Comparison of ENCODE assay signal across 8 mouse cellular contexts in the genomic region with DNA sequence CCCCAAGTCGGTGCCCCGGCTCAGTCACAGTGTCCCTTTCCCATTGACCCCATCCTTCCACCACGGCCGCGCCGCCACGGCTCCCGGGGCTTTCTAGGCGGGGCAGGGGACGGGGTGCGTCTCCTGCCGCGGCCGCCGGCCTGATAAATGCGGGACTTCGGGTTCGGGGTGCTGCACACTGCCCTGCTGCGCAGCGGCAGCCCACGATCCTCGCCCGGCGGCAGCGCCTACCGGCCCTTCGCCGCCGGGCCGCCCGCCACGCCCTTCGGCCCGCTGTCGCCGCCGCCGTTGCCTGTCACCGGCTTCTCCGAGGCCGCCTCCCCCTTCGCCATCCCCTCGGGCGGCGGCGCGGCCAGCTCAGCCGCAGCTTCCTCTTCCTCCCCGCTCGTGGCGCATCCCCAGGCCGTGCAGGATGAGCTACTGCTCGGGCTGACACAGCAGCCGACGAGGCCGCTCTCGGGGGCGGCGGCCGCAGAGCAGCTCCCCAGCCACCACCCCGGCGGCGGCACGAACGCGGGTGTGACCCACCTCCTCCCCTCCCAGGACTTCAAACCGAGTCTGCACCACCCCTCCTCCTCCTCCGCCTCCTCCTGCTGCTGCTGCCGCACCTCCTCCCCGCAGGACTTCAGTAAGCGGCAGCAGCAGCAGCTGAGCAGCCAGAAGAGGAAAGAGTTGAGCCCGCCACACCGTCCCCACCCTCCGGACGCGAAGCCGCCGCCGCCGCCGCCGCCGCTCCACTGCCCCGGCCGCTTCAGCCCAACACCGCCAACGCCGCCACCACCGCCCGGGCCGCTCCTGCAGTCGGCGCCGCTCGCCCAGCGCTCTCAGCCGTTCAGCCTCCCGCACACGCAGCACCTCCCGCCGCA. TPM values are rescaled to one million over a fixed set of nuclear protein-coding genes. Genes with fewer than 3 reads are reported as not detected.
DNase-seq lines count a peak whose midpoint lies in the region; ATAC-seq and TF ChIP-seq lines count a peak whose summit lies in the region.

No protein-coding gene starts in this region.

- H3K9ac ChIP-seq in embryonic facial prominence, embryonic 14.5 days (ENCODE audit: low read depth, low read length) = peak overlapping the region; percentile 86
- peak overlapping the region; percentile 100 for H3K9ac ChIP-seq in heart, adult 2 months (ENCODE audit: low read depth, low read length)
- peak overlapping the region; percentile 81 for H3K9ac ChIP-seq in limb, embryonic 14.5 days (ENCODE audit: low read depth, low read length, severe bottlenecking)
- peak overlapping the region; percentile 98 for H3K9ac ChIP-seq in midbrain, postnatal 0 days (replicated peaks; ENCODE audit: low read length, poor library complexity, severe bottlenecking)

- peaks cover 8% of the 10 kb centered on the region for H3K4me1 ChIP-seq in embryonic facial prominence, embryonic 14.5 days (ENCODE audit: control insufficient read depth, insufficient read depth, low read length)
- H3K4me1 ChIP-seq in heart, adult 2 months (ENCODE audit: control insufficient read depth, insufficient read depth, low read length) = peaks cover 1% of the 10 kb centered on the region
- peaks cover 9% of the 10 kb centered on the region; the same call in 1 of the 2 replicates for H3K4me1 ChIP-seq in limb, embryonic 14.5 days (ENCODE audit: control insufficient read depth, insufficient read depth, low read length)
- H3K4me1 ChIP-seq in midbrain, postnatal 0 days (ENCODE audit: insufficient read depth, low read length) = no peaks in the 10 kb centered on the region

- H3K4me2 ChIP-seq in embryonic facial prominence, embryonic 14.5 days (ENCODE audit: low read depth, low read length) = peak overlapping the region; percentile 95
- H3K4me2 ChIP-seq in limb, embryonic 14.5 days (replicated peaks; ENCODE audit: low read depth, low read length, severe bottlenecking) = peak overlapping the region; percentile 94
- peak overlapping the region; percentile 81 for H3K4me2 ChIP-seq in midbrain, postnatal 0 days (ENCODE audit: low read depth, low read length, poor library complexity, severe bottlenecking)

- peaks cover 13% of the 10 kb centered on the region; the same call in 1 of the 2 replicates for H3K27me3 ChIP-seq in embryonic facial prominence, embryonic 14.5 days (replicated peaks; ENCODE audit: control insufficient read depth, insufficient read depth, low read length)
- no peaks in the 10 kb centered on the region for H3K27me3 ChIP-seq in heart, adult 2 months (ENCODE audit: control insufficient read depth, insufficient read depth, low read length)
- H3K27me3 ChIP-seq in limb, embryonic 14.5 days (ENCODE audit: control insufficient read depth, insufficient read depth, low read length) = 0 out of 2 replicates have a peak, but pooled peaks cover 3% of the 10 kb centered on the region
- no peaks in the 10 kb centered on the region for H3K27me3 ChIP-seq in midbrain, postnatal 0 days (ENCODE audit: insufficient read depth, low read length)

- ATAC-seq in embryonic facial prominence, embryonic 14.5 days (ENCODE audit: low read depth) = peak; percentile 56
- ATAC-seq in limb, embryonic 14.5 days (ENCODE audit: low FRiP score, low read depth) = peak; percentile 53
- peak; percentile 72 for ATAC-seq in midbrain, postnatal 0 days (ENCODE audit: low FRiP score)

- 0 out of 2 replicates have a peak, but pooled peaks have one; percentile 6 for TF ChIP-seq EP300 in heart, adult 2 months (IDR thresholded peaks at IDR 0.05; ENCODE audit: insufficient read depth, low read depth, low read length)

- intact Hi-C loops in heart, adult 2 months (cut with DNase I) = loop anchor here (2.0 to 10.0 kb wide), 7 partner anchors 121 to 819 kb away; a partner anchor contains a TSS

- no peaks in the 10 kb centered on the region; the same call in 1 of the 2 replicates for H3K79me2 ChIP-seq in heart, adult 2 months (replicated peaks; ENCODE audit: control insufficient read depth, insufficient read depth, low read length)

- 0% methylated on average over 24 of the region's 101 CpGs for WGBS in embryonic facial prominence, embryonic 14.5 days
- WGBS in heart, adult 2 months = under 1% methylated on average over 81 of the region's 101 CpGs
- WGBS in limb, embryonic 14.5 days = 1% methylated on average over 15 of the region's 101 CpGs
- 1% methylated on average over 63 of the region's 101 CpGs for WGBS in midbrain, postnatal 0 days

- no peaks in the 10 kb centered on the region for H3K9me3 ChIP-seq in embryonic facial prominence, embryonic 14.5 days (ENCODE audit: control insufficient read depth, low read length)
- H3K9me3 ChIP-seq in limb, embryonic 14.5 days (ENCODE audit: control insufficient read depth, low read length) = no peaks in the 10 kb centered on the region
- no peaks in the 10 kb centered on the region for H3K9me3 ChIP-seq in midbrain, postnatal 0 days (ENCODE audit: low read length)

- TF ChIP-seq POLR2A in heart, adult 2 months (IDR thresholded peaks at IDR 0.05; ENCODE audit: insufficient read depth, low read depth, low read length) = peak; percentile 51; the same call in 1 of the 2 replicates
- TF ChIP-seq POLR2A in limb, embryonic 14.5 days (IDR thresholded peaks at IDR 0.05; ENCODE audit: borderline replicate concordance, extremely low read depth, insufficient read depth, insufficient read length) = 0 out of 2 replicates have a peak, but pooled peaks have one; percentile 13

- H3K27ac ChIP-seq in embryonic facial prominence, embryonic 14.5 days (replicated peaks; ENCODE audit: low read depth, low read length) = peak overlapping the region; percentile 96
- H3K27ac ChIP-seq in heart, adult 2 months = peak overlapping the region; percentile 98
- peak overlapping the region; percentile 92 for H3K27ac ChIP-seq in limb, embryonic 14.5 days (replicated peaks; ENCODE audit: low read depth, low read length)
- peak overlapping the region; percentile 100 for H3K27ac ChIP-seq in midbrain, postnatal 0 days (ENCODE audit: low read depth, low read length)

- no peak for TF ChIP-seq CTCF in heart, adult 2 months (IDR thresholded peaks at IDR 0.05)
- no peak for TF ChIP-seq CTCF in midbrain, postnatal 0 days (IDR thresholded peaks at IDR 0.05)

- peak overlapping the region; percentile 88 for H3K4me3 ChIP-seq in embryonic facial prominence, embryonic 14.5 days (ENCODE audit: low read depth, low read length)
- H3K4me3 ChIP-seq in heart, adult 2 months = peak overlapping the region; percentile 87
- peak overlapping the region; percentile 88 for H3K4me3 ChIP-seq in limb, embryonic 14.5 days (replicated peaks; ENCODE audit: low read length)
- peak overlapping the region; percentile 99 for H3K4me3 ChIP-seq in midbrain, postnatal 0 days (ENCODE audit: low read depth, low read length)

- H3K36me3 ChIP-seq in embryonic facial prominence, embryonic 14.5 days (ENCODE audit: control insufficient read depth, insufficient read depth, low read length) = no peaks in the 10 kb centered on the region
- H3K36me3 ChIP-seq in heart, adult 2 months (ENCODE audit: control insufficient read depth, insufficient read depth, low read length) = peaks cover 2% of the 10 kb centered on the region
- no peaks in the 10 kb centered on the region for H3K36me3 ChIP-seq in limb, embryonic 14.5 days (ENCODE audit: control insufficient read depth, insufficient read depth, low read length)
- H3K36me3 ChIP-seq in midbrain, postnatal 0 days (ENCODE audit: insufficient read depth, low read length) = no peaks in the 10 kb centered on the region

- peak; percentile 67 for DNase-seq in 3T3-L1 (ENCODE audit: low read depth, low spot score)
- DNase-seq in adrenal gland, postnatal 25 days = peak; percentile 86
- DNase-seq in embryonic facial prominence, embryonic 14.5 days (ENCODE audit: low spot score) = peak; percentile 89
- DNase-seq in heart, adult 2 months = peak; percentile 90 to 91
- DNase-seq in kidney, adult 8-10 months = peak; percentile 85 to 89
- DNase-seq in limb, embryonic 14.5 days (ENCODE audit: low spot score) = peak; percentile 54
- DNase-seq in midbrain, postnatal 0 days (ENCODE audit: low spot score) = peak; percentile 81
- DNase-seq in spleen, postnatal 10 days (ENCODE audit: low spot score in 2 of 2) = peak; percentile 58 to 73

RNA-seq across cellular contexts. Expression of a gene that starts 0.6 kb away (rescaled TPM):
- total RNA-seq in adrenal gland, postnatal 25 days (2021) = 25.7 and 35.5 TPM in 2 replicates
- polyA plus RNA-seq in embryonic facial prominence, embryonic 14.5 days (2014; fragmentation: Nextera tagmentation; extraction: Ambion mirVana) = 3.6 and 3.9 TPM in 2 replicates
- total RNA-seq in heart, adult 2 months (2021) = 10 to 100 TPM; 18.8 to 28.2 TPM
- polyA plus RNA-seq in heart, adult 2 months (2012; rRNA removed) = 6.5 and 12.2 TPM in 2 replicates
- 5.7 and 7.5 TPM in 2 replicates for polyA plus RNA-seq in limb, embryonic 14.5 days (2012; rRNA removed)
- 4.5 TPM in 2 replicates for polyA plus RNA-seq in limb, embryonic 14.5 days (2014; fragmentation: Nextera tagmentation; extraction: Ambion mirVana)
- 29.5 and 42.2 TPM in 2 replicates for total RNA-seq in midbrain, postnatal 0 days (2014; rRNA removed)
- 12.9 and 15.3 TPM in 2 replicates for polyA plus RNA-seq in midbrain, postnatal 0 days (2015; fragmentation: Nextera tagmentation; extraction: Ambion mirVana)

Comparison
In these comparisons a context has a peak if more than half of its experiments do, and no peak if none do; other contexts are left out.
1. Peak in every context shown above with its lines: DNase-seq, ATAC-seq, H3K4me3 ChIP-seq and H3K27ac ChIP-seq.